In genomic region chr19:7564457-7564856, GRCm38 (mm10) we compare ENCODE assay signal across 23 mouse cellular contexts. TPM values are rescaled to one million over a fixed set of nuclear protein-coding genes. Genes with fewer than 3 reads are reported as not detected.
"Had no signal": no experiment of that assay in that cellular context is flagged by ENCODE, and none has a peak within 500 bp of the region (broad histone marks: within the 10 kb centered on the region; RNA-seq: fewer than 3 reads in every experiment).

No protein-coding gene starts in this region.

- H3K36me3 ChIP-seq: lung, embryonic 15.5 days; midbrain, embryonic 13.5 days; midbrain, embryonic 15.5 days; neural tube, embryonic 12.5 days; stomach, embryonic 15.5 days had no signal

- DNase-seq: lung, postnatal 14 days; lung, postnatal 36 days; right cerebral cortex, postnatal 14 days; thymus, adult 2 months; thymus, postnatal 25 days; thymus, postnatal 4 days had no signal

- H3K9ac ChIP-seq: lung, embryonic 15.5 days; midbrain, embryonic 13.5 days; midbrain, embryonic 15.5 days; neural tube, embryonic 12.5 days; stomach, embryonic 15.5 days had no signal

- H3K27me3 ChIP-seq: lung, embryonic 15.5 days; megakaryocyte, embryonic 14.5 days; midbrain, embryonic 13.5 days; midbrain, embryonic 15.5 days; neural tube, embryonic 12.5 days; stomach, embryonic 15.5 days had no signal

- H3K4me3 ChIP-seq: lung, embryonic 15.5 days; megakaryocyte, embryonic 14.5 days; midbrain, embryonic 13.5 days; midbrain, embryonic 15.5 days; neural tube, embryonic 12.5 days; stomach, embryonic 15.5 days had no signal

- H3K4me1 ChIP-seq: lung, embryonic 15.5 days; midbrain, embryonic 13.5 days; midbrain, embryonic 15.5 days; stomach, embryonic 15.5 days had no signal

- ATAC-seq: lung, postnatal 0 days; midbrain, embryonic 13.5 days; midbrain, embryonic 15.5 days had no signal

- H3K4me2 ChIP-seq: lung, embryonic 15.5 days; midbrain, embryonic 11.5 days; midbrain, embryonic 13.5 days; midbrain, embryonic 15.5 days; neural tube, embryonic 12.5 days; stomach, embryonic 15.5 days had no signal

- H3K9me3 ChIP-seq: lung, embryonic 15.5 days; megakaryocyte, embryonic 14.5 days; midbrain, embryonic 13.5 days; midbrain, embryonic 15.5 days; neural tube, embryonic 12.5 days; stomach, embryonic 15.5 days had no signal

- H3K27ac ChIP-seq: lung, embryonic 15.5 days; macrophage; midbrain, embryonic 13.5 days; midbrain, embryonic 15.5 days; neural tube, embryonic 12.5 days; stomach, embryonic 15.5 days; stomach, postnatal 0 days had no signal

RNA-seq across cellular contexts. Expression of gene Lgals12, which starts 42.5 kb away (rescaled TPM):
- total RNA-seq: megakaryocyte progenitor cell, adult 5-6 weeks; monocyte, adult 5-6 weeks; neutrophil, adult 5-6 weeks had no signal
- polyA plus RNA-seq: macrophage; midbrain, embryonic 11.5 days; neural tube, embryonic 12.5 days had no signal

RNA-seq across cellular contexts. Expression of gene Hrasls5, which starts 47.9 kb away (rescaled TPM):
- total RNA-seq: megakaryocyte progenitor cell, adult 5-6 weeks; midbrain, postnatal 0 days; neutrophil, adult 5-6 weeks had no signal
- polyA plus RNA-seq: lung, postnatal 0 days; macrophage; midbrain, embryonic 11.5 days; midbrain, embryonic 13.5 days; midbrain, embryonic 15.5 days; midbrain, postnatal 0 days; neural tube, embryonic 12.5 days; neural tube, embryonic 14.5 days; spleen, adult 2 months; stomach, embryonic 15.5 days; urinary bladder, adult 2 months had no signal
